Mouse (Mus musculus): ENCODE data around the gene Drap1. TPM values are rescaled to one million over a fixed set of nuclear protein-coding genes. Genes with fewer than 3 reads are reported as not detected.

The Drap1 gene
- polyA plus RNA-seq, 1 experiment from 2014 or later: 294 TPM

- H3K36me3 ChIP-seq (ENCODE audit: control insufficient read depth, insufficient read depth): peaks cover 4% of the 10 kb centered on the region
- peaks cover 2% of the 10 kb centered on the region; the same call in 1 of the 2 replicates for H3K27me3 ChIP-seq (replicated peaks; ENCODE audit: control insufficient read depth, insufficient read depth, low read length)
These were observed 38.4 kb upstream of the Drap1 start for GRCm38 (mm10) chr19:5463212-5463611.

GRCm38 (mm10) chr19:5461411-5461810 lies 36.6 kb upstream of the Drap1 start:
- peaks cover 42% of the 10 kb centered on the region for H3K4me1 ChIP-seq (replicated peaks; ENCODE audit: control insufficient read depth, insufficient read depth, low read length)
- H3K4me3 ChIP-seq (replicated peaks; ENCODE audit: low read length): peak overlapping the region; percentile 95
- no peaks in the 10 kb centered on the region for H3K9me3 ChIP-seq (ENCODE audit: control insufficient read depth, low read length)
- H3K27me3 ChIP-seq (replicated peaks; ENCODE audit: control insufficient read depth, insufficient read depth, low read length): peaks cover 2% of the 10 kb centered on the region; the same call in 1 of the 2 replicates
- 89% methylated on average over 6 of the region's 6 CpGs for WGBS
- ATAC-seq: no peak
- no peak overlapping the region for H3K27ac ChIP-seq (ENCODE audit: low read length)
- peak overlapping the region; percentile 87; the same call in 1 of the 2 replicates for H3K9ac ChIP-seq (replicated peaks; ENCODE audit: low read depth, low read length)
- H3K36me3 ChIP-seq (ENCODE audit: control insufficient read depth, insufficient read depth): peaks cover 2% of the 10 kb centered on the region
- H3K4me2 ChIP-seq (ENCODE audit: low read length): peak overlapping the region; percentile 97

More at GRCm38 (mm10) chr19:5463212-5463611, 38.4 kb upstream of the Drap1 start:
- Histone ChIP-seq H3K9me3 (ENCODE audit: control insufficient read depth, low read length) (no peaks in the 10 kb centered on the region), H3K4me3 (replicated peaks; ENCODE audit: low read length) (no peak overlapping the region), H3K4me1 (replicated peaks; ENCODE audit: control insufficient read depth, insufficient read depth, low read length) (peaks cover 33% of the 10 kb centered on the region), H3K4me2 (ENCODE audit: low read length) (no peak overlapping the region), H3K27ac (ENCODE audit: low read length) (no peak overlapping the region), H3K9ac (replicated peaks; ENCODE audit: low read depth, low read length) (no peak overlapping the region)
- ATAC-seq: no peak
- 86% methylated on average over 9 of the region's 9 CpGs for WGBS

- peak; percentile 54 for ATAC-seq
- Histone ChIP-seq H3K36me3 (ENCODE audit: control insufficient read depth, insufficient read depth) (peaks cover 2% of the 10 kb centered on the region), H3K27ac (ENCODE audit: low read length) (peak within 1 kb of the TSS; percentile 80), H3K9ac (replicated peaks; ENCODE audit: low read depth, low read length) (peak within 1 kb of the TSS; percentile 87), H3K4me1 (replicated peaks; ENCODE audit: control insufficient read depth, insufficient read depth, low read length) (peaks cover 51% of the 10 kb centered on the region), H3K4me2 (ENCODE audit: low read length) (peak within 1 kb of the TSS; percentile 97), H3K27me3 (replicated peaks; ENCODE audit: control insufficient read depth, insufficient read depth, low read length) (peaks cover 2% of the 10 kb centered on the region; the same call in 1 of the 2 replicates), H3K9me3 (ENCODE audit: control insufficient read depth, low read length) (no peaks in the 10 kb centered on the region), H3K4me3 (replicated peaks; ENCODE audit: low read length) (peak within 1 kb of the TSS; percentile 95)
- under 1% methylated on average over 32 of the region's 32 CpGs for WGBS
These were observed 35.7 kb upstream of the Drap1 start, which contains the start of gene Fibp for GRCm38 (mm10) chr19:5460465-5460911. Gene Fibp (plus strand): TSS chr19:5460615.

- 18% methylated on average over 3 of the region's 3 CpGs for WGBS
- H3K4me1 ChIP-seq (replicated peaks; ENCODE audit: control insufficient read depth, insufficient read depth, low read length): peaks cover 57% of the 10 kb centered on the region
- peaks cover 2% of the 10 kb centered on the region for H3K36me3 ChIP-seq (ENCODE audit: control insufficient read depth, insufficient read depth)
- ATAC-seq: no peak
- H3K27me3 ChIP-seq (replicated peaks; ENCODE audit: control insufficient read depth, insufficient read depth, low read length): peaks cover 2% of the 10 kb centered on the region; the same call in 1 of the 2 replicates
- H3K9ac ChIP-seq (replicated peaks; ENCODE audit: low read depth, low read length): peak overlapping the region; percentile 87
- peak overlapping the region; percentile 97 for H3K4me2 ChIP-seq (ENCODE audit: low read length)
- no peaks in the 10 kb centered on the region for H3K9me3 ChIP-seq (ENCODE audit: control insufficient read depth, low read length)
- H3K4me3 ChIP-seq (replicated peaks; ENCODE audit: low read length): peak overlapping the region; percentile 95
- H3K27ac ChIP-seq (ENCODE audit: low read length): peak overlapping the region; percentile 61
These were observed 35.1 kb upstream of the Drap1 start for GRCm38 (mm10) chr19:5459896-5460295.

GRCm38 (mm10) chr19:5459019-5459418 lies 34.2 kb upstream of the Drap1 start:
- no peak for ATAC-seq
- no peaks in the 10 kb centered on the region for H3K9me3 ChIP-seq (ENCODE audit: control insufficient read depth, low read length)
- H3K27me3 ChIP-seq (replicated peaks; ENCODE audit: control insufficient read depth, insufficient read depth, low read length): peaks cover 2% of the 10 kb centered on the region; the same call in 1 of the 2 replicates
- peaks cover 4% of the 10 kb centered on the region for H3K36me3 ChIP-seq (ENCODE audit: control insufficient read depth, insufficient read depth)
- no peak overlapping the region for H3K9ac ChIP-seq (replicated peaks; ENCODE audit: low read depth, low read length)
- H3K4me3 ChIP-seq (replicated peaks; ENCODE audit: low read length): no peak overlapping the region
- H3K4me2 ChIP-seq (ENCODE audit: low read length): no peak overlapping the region
- 69% methylated on average over 7 of the region's 7 CpGs for WGBS
- H3K27ac ChIP-seq (ENCODE audit: low read length): no peak overlapping the region
- peaks cover 55% of the 10 kb centered on the region for H3K4me1 ChIP-seq (replicated peaks; ENCODE audit: control insufficient read depth, insufficient read depth, low read length)

- H3K9ac ChIP-seq (replicated peaks; ENCODE audit: low read depth, low read length): peak within 1 kb of the TSS; percentile 87
- H3K4me2 ChIP-seq (ENCODE audit: low read length): peak within 1 kb of the TSS; percentile 76
- H3K27me3 ChIP-seq (replicated peaks; ENCODE audit: control insufficient read depth, insufficient read depth, low read length): peaks cover 2% of the 10 kb centered on the region; the same call in 1 of the 2 replicates
- ATAC-seq: peak; percentile 12
- H3K9me3 ChIP-seq (ENCODE audit: control insufficient read depth, low read length): no peaks in the 10 kb centered on the region
- WGBS: 20% methylated on average over 14 of the region's 14 CpGs
- peak within 1 kb of the TSS; percentile 81 for H3K4me3 ChIP-seq (replicated peaks; ENCODE audit: low read length)
- H3K36me3 ChIP-seq (ENCODE audit: control insufficient read depth, insufficient read depth): peaks cover 4% of the 10 kb centered on the region
- peak within 1 kb of the TSS; percentile 95 for H3K27ac ChIP-seq (ENCODE audit: low read length)
- H3K4me1 ChIP-seq (replicated peaks; ENCODE audit: control insufficient read depth, insufficient read depth, low read length): peaks cover 49% of the 10 kb centered on the region
These were observed 33.1 kb upstream of the Drap1 start, which contains the start of gene Ccdc85b for GRCm38 (mm10) chr19:5457746-5458442. Gene Ccdc85b (minus strand): TSS chr19:5457894.

- Histone ChIP-seq H3K27ac (ENCODE audit: low read length) (peak overlapping the region; percentile 95), H3K27me3 (replicated peaks; ENCODE audit: control insufficient read depth, insufficient read depth, low read length) (peaks cover 2% of the 10 kb centered on the region; the same call in 1 of the 2 replicates), H3K4me3 (replicated peaks; ENCODE audit: low read length) (peak overlapping the region; percentile 81), H3K9me3 (ENCODE audit: control insufficient read depth, low read length) (no peaks in the 10 kb centered on the region), H3K4me2 (ENCODE audit: low read length) (peak overlapping the region; percentile 76), H3K9ac (replicated peaks; ENCODE audit: low read depth, low read length) (peak overlapping the region; percentile 87), H3K36me3 (ENCODE audit: control insufficient read depth, insufficient read depth) (0 out of 2 replicates have a peak, but pooled peaks cover 2% of the 10 kb centered on the region), H3K4me1 (replicated peaks; ENCODE audit: control insufficient read depth, insufficient read depth, low read length) (peaks cover 49% of the 10 kb centered on the region)
- ATAC-seq: peak; percentile 95
- under 1% methylated on average over 70 of the region's 70 CpGs for whole genome bisulfite sequencing
These were observed 32.4 kb upstream of the Drap1 start for GRCm38 (mm10) chr19:5456922-5457745.

- Histone ChIP-seq H3K27me3 (replicated peaks; ENCODE audit: control insufficient read depth, insufficient read depth, low read length) (peaks cover 2% of the 10 kb centered on the region; the same call in 1 of the 2 replicates), H3K9ac (replicated peaks; ENCODE audit: low read depth, low read length) (peak overlapping the region; percentile 87), H3K27ac (ENCODE audit: low read length) (peak overlapping the region; percentile 95), H3K36me3 (ENCODE audit: control insufficient read depth, insufficient read depth) (0 out of 2 replicates have a peak, but pooled peaks cover 2% of the 10 kb centered on the region), H3K4me2 (ENCODE audit: low read length) (peak overlapping the region; percentile 76), H3K4me3 (replicated peaks; ENCODE audit: low read length) (peak overlapping the region; percentile 81), H3K9me3 (ENCODE audit: control insufficient read depth, low read length) (no peaks in the 10 kb centered on the region), H3K4me1 (replicated peaks; ENCODE audit: control insufficient read depth, insufficient read depth, low read length) (peaks cover 43% of the 10 kb centered on the region)
- no peak; the same call in 1 of the 2 replicates for ATAC-seq
- WGBS: 1% methylated on average over 26 of the region's 26 CpGs
These were observed 31.6 kb upstream of the Drap1 start for GRCm38 (mm10) chr19:5456241-5456921.

Data from forebrain, embryonic 16.5 days (tissue).